Mouse (Mus musculus): ENCODE measurements around the gene Acap1.

DNA sequence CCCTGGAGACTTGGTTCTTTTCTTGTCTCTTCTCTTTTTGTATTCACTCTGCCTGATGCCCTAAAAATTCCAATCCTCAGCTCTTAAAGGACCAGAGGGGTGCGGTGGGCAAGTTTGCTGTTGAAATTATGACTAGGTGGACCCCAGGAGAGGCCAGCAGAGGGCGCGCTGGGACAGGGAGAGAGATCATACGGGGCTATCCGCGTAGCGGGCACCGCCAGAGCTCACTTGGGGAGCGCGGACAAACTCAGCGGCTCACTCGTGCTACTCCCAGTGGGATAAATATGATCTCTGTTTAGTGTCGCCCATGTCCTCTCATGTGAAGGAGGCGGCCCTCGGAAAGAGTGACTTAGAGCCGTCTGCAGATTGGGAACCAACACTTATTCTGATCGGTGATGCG, 38.8 kb upstream of the Acap1 start:
- no peak for TF ChIP-seq CHD2 (IDR thresholded peaks at IDR 0.05; ENCODE audit: low read depth, low read length)
- peak; percentile 87 for TF ChIP-seq ZC3H11A (IDR thresholded peaks at IDR 0.05; ENCODE audit: borderline replicate concordance, low read depth, low read length)
- TF ChIP-seq HCFC1 (IDR thresholded peaks at IDR 0.05; ENCODE audit: borderline replicate concordance, insufficient read depth, low read length) = 0 out of 2 replicates have a peak, but pooled peaks have one; percentile 36

Data from ES-E14 (cell line).